Mouse (Mus musculus): ENCODE measurements around the gene Msto1. TPM values are rescaled to one million over a fixed set of nuclear protein-coding genes. Genes with fewer than 3 reads are reported as not detected.

Msto1 gene
- total and polyA plus RNA-seq, 3 experiments, result 20.7 to 40.8 (median 31.6) TPM

DNA sequence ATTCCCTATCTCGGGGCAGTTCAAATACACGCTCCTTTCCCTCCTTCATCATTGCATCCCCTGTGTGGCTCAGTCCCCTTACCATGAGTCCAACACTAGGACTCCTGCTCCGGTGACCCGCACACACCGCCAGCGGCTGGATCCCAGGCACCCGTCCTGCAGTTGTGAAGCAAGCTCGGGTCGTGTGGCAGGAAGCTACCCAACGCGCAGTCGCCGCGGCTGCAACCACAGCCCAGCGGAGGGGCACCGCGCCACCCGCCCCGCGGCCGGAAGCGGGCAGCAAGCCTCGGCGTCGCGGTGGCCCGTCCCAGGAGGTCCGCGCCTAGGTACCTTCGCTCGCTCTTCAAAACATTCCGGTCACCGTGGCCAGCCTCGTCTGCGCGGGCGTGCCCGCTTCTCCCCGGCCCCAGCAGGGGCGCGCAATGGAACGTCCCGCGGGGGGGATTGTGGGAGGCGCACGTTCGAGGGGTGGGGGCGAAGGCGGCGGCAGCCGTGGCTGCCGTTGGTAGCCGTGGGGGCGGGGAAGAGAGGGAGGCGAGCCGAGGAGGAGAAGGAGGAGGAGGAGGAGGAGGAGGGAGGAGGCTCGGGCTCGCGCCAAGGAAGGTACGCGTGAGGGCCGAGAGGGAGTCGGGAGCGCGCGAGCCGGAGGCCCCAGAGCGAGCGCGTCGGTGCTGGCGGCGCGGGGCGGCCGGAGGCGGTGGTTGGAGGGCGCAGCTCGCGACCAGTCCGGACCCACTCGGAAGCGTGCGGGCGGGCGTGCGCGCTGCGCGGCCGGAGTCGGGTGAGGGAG, 36.2 kb upstream of the Msto1 start:
- peaks cover 38% of the 10 kb centered on the region for H3K4me1 ChIP-seq (ENCODE audit: insufficient read depth, low read depth, low read length)
- ATAC-seq (ENCODE audit: extremely low read depth, insufficient number of reproducible peaks, low FRiP score, poor library complexity, severe bottlenecking) (peak; percentile 65), DNase-seq (ENCODE audit: low spot score) (peak; percentile 88)
- peaks cover 35% of the 10 kb centered on the region for H3K36me3 ChIP-seq (replicated peaks)
- peak overlapping the region; percentile 93 for H3K4me3 ChIP-seq (ENCODE audit: low read depth, low read length)
- no peaks in the 10 kb centered on the region for H3K27me3 ChIP-seq (ENCODE audit: insufficient read depth, low read length)
- TF ChIP-seq GATA2 (IDR thresholded peaks at IDR 0.05; ENCODE audit: borderline replicate concordance, low read depth, low read length) (no peak), TAL1 (conservative IDR thresholded peaks at IDR 0.05; ENCODE audit: low read depth, low read length) (no peak), POLR2AphosphoS5 (IDR thresholded peaks at IDR 0.05; ENCODE audit: insufficient replicate concordance, low read depth, low read length) (0 out of 2 replicates have a peak, but pooled peaks have one; percentile 56)
- no peaks in the 10 kb centered on the region for H3K9me3 ChIP-seq (replicated peaks)

DNA sequence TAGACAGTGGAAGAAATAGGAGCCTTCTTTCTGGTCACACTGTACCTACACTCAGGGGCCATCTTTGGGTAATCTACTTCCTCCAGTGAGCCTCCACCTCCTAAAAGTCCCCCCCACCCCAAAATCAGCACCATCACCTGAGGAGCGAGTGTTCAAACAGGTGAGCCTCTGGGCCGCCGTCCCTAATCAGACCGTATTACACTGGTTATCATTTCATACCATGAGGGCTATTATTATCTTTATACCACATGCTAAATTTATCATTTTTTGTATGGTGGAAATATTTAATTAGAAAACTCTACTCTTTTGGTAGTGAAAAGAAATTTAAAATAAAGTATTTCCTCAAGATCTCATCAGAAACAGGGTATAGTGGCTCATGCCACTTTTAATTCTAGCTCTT, 30.3 kb upstream of the Msto1 start:
- TF ChIP-seq TAL1 (conservative IDR thresholded peaks at IDR 0.05; ENCODE audit: low read depth, low read length) (no peak), CTCF (IDR thresholded peaks at IDR 0.05; ENCODE audit: low read depth, low read length) (no peak), GATA2 (IDR thresholded peaks at IDR 0.05; ENCODE audit: borderline replicate concordance, low read depth, low read length) (no peak), GATA1 (IDR thresholded peaks at IDR 0.05; ENCODE audit: borderline replicate concordance, low read length) (no peak), POLR2AphosphoS5 (IDR thresholded peaks at IDR 0.05; ENCODE audit: insufficient replicate concordance, low read depth, low read length) (no peak)
- ATAC-seq (ENCODE audit: extremely low read depth, insufficient number of reproducible peaks, low FRiP score, poor library complexity, severe bottlenecking) (no peak), DNase-seq (ENCODE audit: low spot score) (no peak)
- Histone ChIP-seq H3K36me3 (replicated peaks) (peaks cover 74% of the 10 kb centered on the region), H3K4me1 (ENCODE audit: insufficient read depth, low read depth, low read length) (peaks cover 26% of the 10 kb centered on the region), H3K27me3 (ENCODE audit: insufficient read depth, low read length) (no peaks in the 10 kb centered on the region), H3K9me3 (replicated peaks) (no peaks in the 10 kb centered on the region), H3K4me3 (ENCODE audit: low read depth, low read length) (no peak overlapping the region)

GRCm38 (mm10) chr3:88942316-88942880, 28.6 kb upstream of the Msto1 start:
- Histone ChIP-seq H3K9me3 (replicated peaks) (no peaks in the 10 kb centered on the region), H3K4me3 (ENCODE audit: low read depth, low read length) (no peak overlapping the region), H3K36me3 (replicated peaks) (peaks cover 82% of the 10 kb centered on the region), H3K4me1 (ENCODE audit: insufficient read depth, low read depth, low read length) (peaks cover 10% of the 10 kb centered on the region), H3K27me3 (ENCODE audit: insufficient read depth, low read length) (no peaks in the 10 kb centered on the region)
- TF ChIP-seq GATA1 (IDR thresholded peaks at IDR 0.05; ENCODE audit: borderline replicate concordance, low read length) (no peak), TAL1 (conservative IDR thresholded peaks at IDR 0.05; ENCODE audit: low read depth, low read length) (no peak), CTCF (IDR thresholded peaks at IDR 0.05; ENCODE audit: low read depth, low read length) (no peak), POLR2AphosphoS5 (IDR thresholded peaks at IDR 0.05; ENCODE audit: insufficient replicate concordance, low read depth, low read length) (no peak), GATA2 (IDR thresholded peaks at IDR 0.05; ENCODE audit: borderline replicate concordance, low read depth, low read length) (no peak)
- DNase-seq (ENCODE audit: low spot score) (no peak), ATAC-seq (ENCODE audit: extremely low read depth, insufficient number of reproducible peaks, low FRiP score, poor library complexity, severe bottlenecking) (no peak)

DNA sequence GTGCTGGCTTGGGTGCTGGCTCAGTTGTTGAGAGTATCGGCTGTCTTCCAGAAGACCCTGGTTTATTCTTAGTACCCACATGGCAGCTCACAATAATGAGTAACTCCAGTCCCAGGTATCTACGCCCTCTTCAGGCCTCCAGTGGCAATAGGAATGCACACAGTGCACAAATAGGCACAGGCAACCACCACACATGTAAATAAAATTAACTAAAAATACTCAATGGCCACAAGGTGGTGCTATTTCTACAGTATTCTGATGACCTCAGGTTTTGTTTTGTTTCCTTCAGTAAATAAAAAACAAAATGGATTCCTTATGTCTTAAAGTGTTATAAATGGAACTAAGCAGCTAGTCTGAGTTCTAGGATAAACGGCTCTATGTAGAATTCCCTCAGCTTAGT, 25.9 kb upstream of the Msto1 start:
- H3K9me3 ChIP-seq (replicated peaks), result no peaks in the 10 kb centered on the region
- ATAC-seq (ENCODE audit: extremely low read depth, insufficient number of reproducible peaks, low FRiP score, poor library complexity, severe bottlenecking) (no peak; the same call in 1 of the 2 replicates), DNase-seq (ENCODE audit: low spot score) (no peak)
- peaks cover 4% of the 10 kb centered on the region; the same call in 1 of the 2 replicates for H3K4me1 ChIP-seq (ENCODE audit: insufficient read depth, low read depth, low read length)
- TF ChIP-seq TAL1 (conservative IDR thresholded peaks at IDR 0.05; ENCODE audit: low read depth, low read length), result no peak
- H3K27me3 ChIP-seq (ENCODE audit: insufficient read depth, low read length), result no peaks in the 10 kb centered on the region
- no peak overlapping the region for H3K4me3 ChIP-seq (ENCODE audit: low read depth, low read length)
- peaks cover 93% of the 10 kb centered on the region for H3K36me3 ChIP-seq (replicated peaks)

- DNase-seq (ENCODE audit: low spot score) (no peak), ATAC-seq (ENCODE audit: extremely low read depth, insufficient number of reproducible peaks, low FRiP score, poor library complexity, severe bottlenecking) (no peak)
- Histone ChIP-seq H3K36me3 (replicated peaks) (peaks cover 99% of the 10 kb centered on the region), H3K4me1 (ENCODE audit: insufficient read depth, low read depth, low read length) (peaks cover 3% of the 10 kb centered on the region; the same call in 1 of the 2 replicates), H3K9me3 (replicated peaks) (no peaks in the 10 kb centered on the region), H3K27me3 (ENCODE audit: insufficient read depth, low read length) (no peaks in the 10 kb centered on the region), H3K4me3 (ENCODE audit: low read depth, low read length) (no peak overlapping the region)
- TF ChIP-seq GATA1 (IDR thresholded peaks at IDR 0.05; ENCODE audit: borderline replicate concordance, low read length), result no peak
- no peak for TF ChIP-seq TAL1 (conservative IDR thresholded peaks at IDR 0.05; ENCODE audit: low read depth, low read length)
- TF ChIP-seq POLR2AphosphoS5 (IDR thresholded peaks at IDR 0.05; ENCODE audit: insufficient replicate concordance, low read depth, low read length), result no peak
- no peak for TF ChIP-seq GATA2 (IDR thresholded peaks at IDR 0.05; ENCODE audit: borderline replicate concordance, low read depth, low read length)
- TF ChIP-seq CTCF (IDR thresholded peaks at IDR 0.05; ENCODE audit: low read depth, low read length), result no peak
Measured at GRCm38 (mm10) chr3:88939071-88939470, 25.3 kb upstream of the Msto1 start.

GRCm38 (mm10) chr3:88929501-88929900, 15.7 kb upstream of the Msto1 start:
- ATAC-seq (ENCODE audit: extremely low read depth, insufficient number of reproducible peaks, low FRiP score, poor library complexity, severe bottlenecking) (no peak), DNase-seq (ENCODE audit: low spot score) (no peak)
- no peaks in the 10 kb centered on the region for H3K27me3 ChIP-seq (ENCODE audit: insufficient read depth, low read length)
- H3K4me3 ChIP-seq (ENCODE audit: low read depth, low read length), result no peak overlapping the region
- 0 out of 2 replicates have a peak, but pooled peaks cover 3% of the 10 kb centered on the region for H3K4me1 ChIP-seq (ENCODE audit: insufficient read depth, low read depth, low read length)
- TF ChIP-seq POLR2AphosphoS5 (IDR thresholded peaks at IDR 0.05; ENCODE audit: insufficient replicate concordance, low read depth, low read length) (no peak), GATA2 (IDR thresholded peaks at IDR 0.05; ENCODE audit: borderline replicate concordance, low read depth, low read length) (no peak), CTCF (IDR thresholded peaks at IDR 0.05; ENCODE audit: low read depth, low read length) (no peak), TAL1 (conservative IDR thresholded peaks at IDR 0.05; ENCODE audit: low read depth, low read length) (no peak), GATA1 (IDR thresholded peaks at IDR 0.05; ENCODE audit: borderline replicate concordance, low read length) (no peak)
- peaks cover 98% of the 10 kb centered on the region for H3K36me3 ChIP-seq (replicated peaks)
- no peaks in the 10 kb centered on the region for H3K9me3 ChIP-seq (replicated peaks)
